Mouse (Mus musculus): ENCODE data around the gene Gm20521.
A peak's percentile ranks its signal among the peaks of the same experiment; 100 is the strongest.

Gm20521 gene

GRCm38 (mm10) chr14:54893651-54894181 is 10.5 kb downstream of the Gm20521 start:
- peak; percentile 100 for DNase-seq (ENCODE audit: low read depth, low spot score)

GRCm38 (mm10) chr14:54894296-54895151 is 11.3 kb downstream of the Gm20521 start:
- DNase-seq (ENCODE audit: low read depth, low spot score), result no peak

GRCm38 (mm10) chr14:54897445-54897844 is 14.2 kb downstream of the Gm20521 start:
- no peak for DNase-seq (ENCODE audit: low read depth, low spot score)

GRCm38 (mm10) chr14:54900383-54900782 is 17.1 kb downstream of the Gm20521 start:
- peak; percentile 65 for DNase-seq (ENCODE audit: low read depth, low spot score)

- no peak for DNase-seq (ENCODE audit: low read depth, low spot score)
These were observed 20.4 kb downstream of the Gm20521 start for GRCm38 (mm10) chr14:54903641-54904040.

GRCm38 (mm10) chr14:54908682-54909081 is 25.4 kb downstream of the Gm20521 start:
- no peak for DNase-seq (ENCODE audit: low read depth, low spot score)

GRCm38 (mm10) chr14:54912109-54912850 is 29.0 kb downstream of the Gm20521 start:
- DNase-seq (ENCODE audit: low read depth, low spot score), result no peak

GRCm38 (mm10) chr14:54912886-54913285 is 29.6 kb downstream of the Gm20521 start, which contains the start of gene Slc22a17:
TSS of gene Slc22a17 (minus strand) at chr14:54913132.
- DNase-seq (ENCODE audit: low read depth, low spot score), result peak; percentile 44

GRCm38 (mm10) chr14:54913343-54913742 is 30.1 kb downstream of the Gm20521 start:
- DNase-seq (ENCODE audit: low read depth, low spot score), result no peak

GRCm38 (mm10) chr14:54920076-54920685 is 36.9 kb downstream of the Gm20521 start:
- DNase-seq (ENCODE audit: low read depth, low spot score), result no peak

- DNase-seq (ENCODE audit: low read depth, low spot score), result no peak
These were observed 41.6 kb downstream of the Gm20521 start for GRCm38 (mm10) chr14:54924641-54925348.

GRCm38 (mm10) chr14:54925349-54926342 is 42.4 kb downstream of the Gm20521 start, which contains the start of gene Efs:
TSS of gene Efs (minus strand) at chr14:54926126.
- no peak for DNase-seq (ENCODE audit: low read depth, low spot score)

GRCm38 (mm10) chr14:54926401-54927158 is 43.3 kb downstream of the Gm20521 start:
- DNase-seq (ENCODE audit: low read depth, low spot score), result no peak

- no peak for DNase-seq (ENCODE audit: low read depth, low spot score)
These were observed 44.1 kb downstream of the Gm20521 start for GRCm38 (mm10) chr14:54927296-54927695.

GRCm38 (mm10) chr14:54929801-54930200 is 46.6 kb downstream of the Gm20521 start:
- DNase-seq (ENCODE audit: low read depth, low spot score), result no peak

- DNase-seq (ENCODE audit: low read depth, low spot score), result no peak
These were observed 47.2 kb downstream of the Gm20521 start for GRCm38 (mm10) chr14:54930431-54930830.

GRCm38 (mm10) chr14:54932645-54933150 is 49.5 kb downstream of the Gm20521 start, which contains the start of gene Il25:
TSS of gene Il25 (plus strand) at chr14:54932695.
- no peak for DNase-seq (ENCODE audit: low read depth, low spot score)

- DNase-seq (ENCODE audit: low read depth, low spot score), result no peak
These were observed 52.9 kb downstream of the Gm20521 start, which contains the start of gene Cmtm5 for GRCm38 (mm10) chr14:54935904-54936830. TSS of gene Cmtm5 (plus strand) at chr14:54936261.

All from CD4-positive helper T cell, adult 2 months (primary cell).